Mouse (Mus musculus) heart, adult 9 months (tissue): ENCODE measurements around the gene Gm45844.
"Not testable (repeated sequence)": the region's sequence is repeated elsewhere in the genome, so short reads cannot be mapped to it uniquely, and the experiment has no call there.

Experiments
- DNase-seq, 2 experiments: peaks; one replicate each; pipeline ENCODE4 v3.0.0; 2022; ENCODE audit warnings: low spot score in 2 of 2

Gene Gm45844

GRCm38 (mm10) chr7:7277966-7278567 is at the start of gene Gm45844:
Gm45844 (minus strand) TSS chr7:7278289.
- DNase-seq = peak; percentile 92 to 93

GRCm38 (mm10) chr7:7295595-7295994 is 17.5 kb upstream of the Gm45844 start:
- DNase-seq = no peak

- DNase-seq = peak in 1 of 2 experiments; percentile 38
These were observed 3.3 kb upstream of the Gm45844 start for GRCm38 (mm10) chr7:7281383-7281782.

GRCm38 (mm10) chr7:7277556-7277955 is 533 bp downstream of the Gm45844 start:
- DNase-seq = not testable (repeated sequence)

GRCm38 (mm10) chr7:7247228-7247627 is 30.9 kb downstream of the Gm45844 start, which contains the start of gene Vmn2r29:
Vmn2r29 (minus strand) TSS chr7:7247328.
- not testable (repeated sequence) for DNase-seq

GRCm38 (mm10) chr7:7209313-7210151 is 68.6 kb downstream of the Gm45844 start, which contains the start of gene Zfp772:
Zfp772 (minus strand) TSS chr7:7209998.
- DNase-seq = peak; percentile 52 to 57

GRCm38 (mm10) chr7:7188191-7188942 is 89.7 kb downstream of the Gm45844 start:
- DNase-seq = peak; percentile 50 to 54

GRCm38 (mm10) chr7:7187417-7188190 is 90.5 kb downstream of the Gm45844 start:
- DNase-seq = no peak

GRCm38 (mm10) chr7:7185897-7186296 is 92.2 kb downstream of the Gm45844 start:
- no peak for DNase-seq

- peak; percentile 67 to 69 for DNase-seq
These were observed 106.6 kb downstream of the Gm45844 start, which contains the start of gene Zfp418 for GRCm38 (mm10) chr7:7171227-7172147. Zfp418 (plus strand) TSS chr7:7171330.
